Mouse (Mus musculus) kidney, embryonic 14.5 days (tissue): ENCODE data around the gene Ccdc105. TPM values are rescaled to one million over a fixed set of nuclear protein-coding genes. Genes with fewer than 3 reads are reported as not detected.

ENCODE experiments used
- ATAC-seq: fragments of 200-750 bp; cut with Nextera tagmentation; 2 replicates; pipeline ENCODE4 v1.8.0; 2017; ENCODE audit warnings: moderate number of reproducible peaks, mild to moderate bottlenecking, moderate TSS enrichment, moderate library complexity; ENCODE audit not compliant: low FRiP score, low TSS enrichment
- H3K27ac ChIP-seq: fragments of 300-500 bp; sonication (generic); 2 replicates; pipeline ENCODE4 v1.5.1; 2014; ENCODE audit warnings: low read depth, mild to moderate bottlenecking, low read length, moderate library complexity, mixed read lengths
- H3K27me3 ChIP-seq: fragments of 300-500 bp; sonication (generic); 2 replicates; pipeline ENCODE4 v1.6.1; 2014; ENCODE audit warnings: mild to moderate bottlenecking, low read length; ENCODE audit not compliant: control insufficient read depth, insufficient read depth
- H3K36me3 ChIP-seq: fragments of 300-500 bp; sonication (generic); 2 replicates; pipeline ENCODE4 v1.6.1; 2014; ENCODE audit warnings: low read length, mixed read lengths; ENCODE audit not compliant: control insufficient read depth, insufficient read depth
- H3K4me1 ChIP-seq: fragments of 300-500 bp; sonication (generic); 2 replicates; pipeline ENCODE4 v1.6.1; 2014; ENCODE audit warnings: low read length, mixed read lengths; ENCODE audit not compliant: control insufficient read depth, insufficient read depth
- H3K4me2 ChIP-seq: fragments of 300-500 bp; sonication (generic); replicated peaks from 2 replicates; pipeline ENCODE4 v1.6.1; 2014; ENCODE audit warnings: low read depth, mild to moderate bottlenecking, low read length
- H3K4me3 ChIP-seq: fragments of 300-500 bp; sonication (generic); 2 replicates; pipeline ENCODE4 v1.5.1; 2014; ENCODE audit warnings: mild to moderate bottlenecking, low read length
- H3K9ac ChIP-seq: fragments of 300-500 bp; sonication (generic); 2 replicates; pipeline ENCODE4 v1.6.1; 2014; ENCODE audit warnings: low read depth, mild to moderate bottlenecking, low read length, moderate library complexity
- H3K9me3 ChIP-seq: fragments of 300-500 bp; sonication (generic); 2 replicates; pipeline ENCODE4 v1.6.1; 2016; ENCODE audit warnings: low read length; ENCODE audit not compliant: control insufficient read depth
- WGBS: fragments of 180-500 bp; shearing (Covaris S2); extraction: QIAGEN DNeasy Blood & Tissue Kit; methylation state at CpG from one replicate; pipeline ENCODE4 v1.1.7; 2014; 5-methylcytosine and 5-hydroxymethylcytosine counted together
- polyA plus RNA-seq: library from polyadenylated mRNA; unstranded; fragments of >200 nt; fragmentation: Nextera tagmentation; extraction: Ambion mirVana; gene quantifications from 2 replicates; pipeline ENCODE4 v1.2.1, GENCODE M21; 2014

The Ccdc105 gene
- polyA plus RNA-seq, 1 experiment from 2014 or later: not detected

DNA sequence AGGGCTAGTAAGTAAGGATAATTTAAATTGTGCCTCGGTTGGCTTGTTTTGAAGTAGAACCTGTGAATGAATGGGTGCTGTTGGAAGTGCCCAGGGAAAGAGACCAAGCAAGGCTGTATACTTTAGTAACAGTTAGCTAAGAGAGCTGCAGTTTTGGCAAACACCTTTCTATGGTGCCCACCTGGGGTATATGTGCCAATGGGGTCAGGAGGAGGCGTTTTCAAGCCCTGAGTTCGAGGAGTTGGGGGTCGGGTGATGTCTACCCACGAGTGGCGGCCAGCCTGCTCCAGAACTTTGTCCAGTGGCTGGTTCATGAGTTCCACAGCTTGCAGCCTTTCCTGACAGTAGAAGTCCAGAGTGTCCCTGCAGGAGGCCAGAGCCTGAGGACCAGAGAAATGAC is 3.9 kb downstream of the Ccdc105 start:
- no peak for ATAC-seq
- Histone ChIP-seq H3K4me3 (no peak overlapping the region), H3K4me2 (no peak overlapping the region), H3K27ac (no peak overlapping the region), H3K36me3 (no peaks in the 10 kb centered on the region), H3K4me1 (peaks cover 6% of the 10 kb centered on the region; the same call in 1 of the 2 replicates), H3K27me3 (no peaks in the 10 kb centered on the region), H3K9ac (no peak overlapping the region), H3K9me3 (no peaks in the 10 kb centered on the region)
- 82% methylated on average over 6 of the region's 6 CpGs for WGBS

DNA sequence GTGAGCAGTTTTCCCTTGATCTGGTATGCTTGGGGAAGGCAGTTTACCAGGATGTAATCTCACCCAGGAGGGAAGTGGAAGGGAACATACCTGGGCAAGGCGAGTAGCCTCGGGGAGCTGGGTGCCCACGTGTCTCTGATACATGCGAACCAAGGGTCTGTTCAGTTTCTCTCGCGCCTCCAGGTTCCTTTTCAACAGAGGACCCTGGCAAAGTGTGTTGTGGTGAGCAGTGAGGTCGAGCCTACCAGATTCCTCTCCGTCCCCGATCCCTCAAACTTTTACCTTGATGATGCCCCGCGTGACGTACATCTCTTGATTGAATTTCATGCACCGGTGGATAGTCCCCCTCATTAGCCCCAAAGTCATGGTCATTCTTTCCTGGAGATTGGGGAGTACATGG is 4.7 kb downstream of the Ccdc105 start:
- no peak for ATAC-seq
- H3K4me3 ChIP-seq: no peak overlapping the region
- H3K4me2 ChIP-seq: no peak overlapping the region
- no peak overlapping the region for H3K9ac ChIP-seq
- H3K36me3 ChIP-seq: no peaks in the 10 kb centered on the region
- 78% methylated on average over 13 of the region's 13 CpGs for WGBS
- no peaks in the 10 kb centered on the region for H3K9me3 ChIP-seq
- H3K4me1 ChIP-seq: peaks cover 6% of the 10 kb centered on the region; the same call in 1 of the 2 replicates
- H3K27ac ChIP-seq: no peak overlapping the region
- no peaks in the 10 kb centered on the region for H3K27me3 ChIP-seq

DNA sequence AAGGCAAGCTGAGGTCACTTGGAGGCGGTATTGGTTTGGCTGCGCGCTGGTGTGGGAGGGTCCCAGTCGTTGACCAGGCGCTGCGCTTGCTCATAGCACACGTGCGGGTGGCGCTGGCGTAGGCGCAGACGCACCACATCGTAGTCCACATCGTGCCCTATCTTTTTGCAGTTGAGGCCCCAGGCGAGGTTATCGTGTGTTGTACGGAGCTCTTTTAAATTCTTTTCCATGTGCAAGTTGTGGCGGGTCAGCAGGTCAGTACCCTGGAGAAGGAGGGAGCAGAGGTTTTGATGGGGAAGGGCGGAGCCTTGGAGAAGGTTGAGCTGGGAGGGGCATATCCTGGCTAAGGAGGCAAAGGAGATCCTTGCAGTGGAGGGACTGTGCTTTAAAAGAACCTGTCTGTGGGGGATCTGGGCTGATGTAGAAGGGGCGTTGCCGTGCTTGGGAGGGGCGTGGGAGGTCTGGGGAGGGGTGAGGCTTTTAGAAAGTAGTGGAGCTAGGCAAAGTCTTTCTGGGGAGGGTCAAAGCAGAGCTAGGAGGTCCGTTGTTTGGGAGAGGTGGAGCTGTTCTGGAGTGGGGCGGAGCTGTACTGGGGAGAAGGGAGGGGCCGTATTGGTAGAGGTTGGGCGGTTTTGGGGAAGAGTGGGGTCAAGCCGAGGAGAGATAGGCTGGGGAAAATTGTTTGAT is 5.7 kb downstream of the Ccdc105 start:
- Histone ChIP-seq H3K9me3 (no peaks in the 10 kb centered on the region), H3K27me3 (no peaks in the 10 kb centered on the region), H3K27ac (no peak overlapping the region), H3K4me3 (peak overlapping the region; percentile 36), H3K4me2 (peak overlapping the region; percentile 52), H3K9ac (no peak overlapping the region), H3K36me3 (no peaks in the 10 kb centered on the region), H3K4me1 (peaks cover 6% of the 10 kb centered on the region; the same call in 1 of the 2 replicates)
- peak; percentile 78 for ATAC-seq
- 2% methylated on average over 27 of the region's 27 CpGs for WGBS

DNA sequence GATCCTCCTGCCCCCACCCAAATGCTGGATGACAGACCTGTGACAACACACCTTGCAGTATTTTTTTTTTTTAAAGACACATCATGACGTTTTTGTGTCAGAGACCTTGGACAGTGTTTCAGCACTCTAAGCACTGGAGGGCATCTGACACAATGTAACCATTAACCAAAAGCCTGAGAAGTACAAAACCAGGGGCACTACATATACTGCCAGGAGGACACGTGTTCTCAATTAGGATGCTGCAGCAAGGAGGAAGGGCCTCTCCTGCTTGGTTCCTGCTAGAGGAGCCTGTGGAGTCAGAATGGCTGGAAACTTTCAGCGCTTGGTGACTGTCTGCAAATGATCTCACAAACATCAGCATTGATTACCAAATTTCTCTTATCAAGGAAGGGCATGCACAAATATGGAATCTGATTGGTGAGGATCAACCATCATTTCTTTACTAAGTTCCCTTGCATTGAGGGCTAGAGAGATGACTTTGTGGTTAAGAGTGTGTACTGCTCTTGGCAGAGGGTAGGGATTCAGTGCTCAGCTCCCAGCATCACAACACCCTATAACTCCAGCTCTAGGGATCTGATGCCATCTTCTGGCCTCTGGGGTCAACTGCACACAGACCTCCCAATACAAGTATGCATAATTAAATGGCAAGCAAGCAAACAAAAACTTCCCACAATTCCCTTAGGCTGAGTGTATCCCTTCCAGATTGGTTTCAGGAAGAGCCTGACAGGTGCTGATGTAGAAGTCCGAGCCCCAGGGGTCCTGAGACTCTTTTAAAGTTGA is 7.2 kb downstream of the Ccdc105 start:
- Histone ChIP-seq H3K9me3 (no peaks in the 10 kb centered on the region), H3K4me2 (no peak overlapping the region), H3K4me1 (no peaks in the 10 kb centered on the region), H3K9ac (no peak overlapping the region), H3K27me3 (no peaks in the 10 kb centered on the region), H3K4me3 (no peak overlapping the region), H3K36me3 (no peaks in the 10 kb centered on the region), H3K27ac (no peak overlapping the region)
- no peak for ATAC-seq
- WGBS: 54% methylated on average over 4 of the region's 4 CpGs

GRCm38 (mm10) chr10:78743721-78744120 is 9.1 kb downstream of the Ccdc105 start:
- no peak for ATAC-seq
- no peaks in the 10 kb centered on the region for H3K36me3 ChIP-seq
- no peaks in the 10 kb centered on the region for H3K4me1 ChIP-seq
- no peak overlapping the region for H3K9ac ChIP-seq
- H3K27ac ChIP-seq: no peak overlapping the region
- H3K27me3 ChIP-seq: no peaks in the 10 kb centered on the region
- H3K9me3 ChIP-seq: no peaks in the 10 kb centered on the region
- no peak overlapping the region for H3K4me2 ChIP-seq
- H3K4me3 ChIP-seq: no peak overlapping the region

DNA sequence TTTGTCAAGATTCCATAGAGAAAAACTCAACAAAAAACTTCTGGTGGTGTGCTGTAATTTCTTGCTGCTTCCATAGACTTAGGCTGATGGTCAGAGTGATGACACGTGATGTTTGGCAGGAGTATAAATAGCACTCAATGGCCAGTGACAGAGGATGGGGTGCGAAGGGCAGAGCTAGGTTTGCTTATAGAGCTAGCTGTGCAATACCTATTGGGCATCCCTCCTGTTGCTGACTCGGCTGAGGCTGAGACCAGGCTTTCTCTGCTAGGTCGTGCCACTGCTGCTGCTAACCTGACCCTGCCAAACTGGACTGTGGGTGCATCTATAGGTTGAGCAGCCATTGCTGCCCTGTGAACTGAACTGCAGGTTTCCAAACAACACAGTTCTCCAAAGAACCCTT is 13.0 kb downstream of the Ccdc105 start:
- Histone ChIP-seq H3K36me3 (no peaks in the 10 kb centered on the region), H3K4me2 (no peak overlapping the region), H3K9me3 (no peaks in the 10 kb centered on the region), H3K9ac (no peak overlapping the region), H3K27me3 (no peaks in the 10 kb centered on the region; the same call in 1 of the 2 replicates), H3K4me3 (no peak overlapping the region), H3K27ac (no peak overlapping the region), H3K4me1 (no peaks in the 10 kb centered on the region)
- no peak for ATAC-seq
- 79% methylated on average over 4 of the region's 4 CpGs for WGBS

DNA sequence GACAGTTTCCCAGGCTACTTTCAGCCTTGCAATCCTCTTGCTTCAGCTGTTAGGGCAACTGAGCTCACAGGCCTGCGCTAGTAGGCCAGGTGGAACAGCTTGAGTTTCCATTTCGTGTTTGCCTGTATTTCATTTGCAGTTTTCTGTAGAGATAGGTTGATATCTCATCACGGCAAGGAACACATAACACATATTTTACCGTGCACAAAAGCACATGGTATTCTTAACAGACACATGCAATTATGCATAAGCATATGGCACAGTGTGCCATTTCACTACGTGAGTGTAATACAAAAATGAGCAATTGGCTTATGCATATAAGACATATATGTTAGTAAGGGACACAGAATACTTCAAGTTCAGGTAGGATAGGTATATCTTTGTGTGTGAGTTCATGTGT is 25.0 kb downstream of the Ccdc105 start:
- ATAC-seq: no peak
- WGBS: 87% methylated on average over 5 of the region's 5 CpGs
- no peaks in the 10 kb centered on the region for H3K27me3 ChIP-seq

GRCm38 (mm10) chr10:78727035-78727434 is 25.8 kb downstream of the Ccdc105 start:
- Histone ChIP-seq H3K9ac (no peak overlapping the region), H3K4me3 (no peak overlapping the region), H3K4me1 (no peaks in the 10 kb centered on the region), H3K27me3 (no peaks in the 10 kb centered on the region), H3K4me2 (no peak overlapping the region), H3K27ac (no peak overlapping the region), H3K9me3 (no peaks in the 10 kb centered on the region), H3K36me3 (no peaks in the 10 kb centered on the region)
- 71% methylated on average over 3 of the region's 3 CpGs for WGBS
- ATAC-seq: no peak

More for the DNA sequence above, 25.0 kb downstream of the Ccdc105 start:
- H3K36me3 ChIP-seq: no peaks in the 10 kb centered on the region
- no peak overlapping the region for H3K9ac ChIP-seq
- H3K4me2 ChIP-seq: no peak overlapping the region
- no peak overlapping the region for H3K4me3 ChIP-seq
- H3K4me1 ChIP-seq: no peaks in the 10 kb centered on the region
- no peaks in the 10 kb centered on the region for H3K9me3 ChIP-seq
- H3K27ac ChIP-seq: no peak overlapping the region

- WGBS: 15% methylated on average over 2 of the region's 2 CpGs
- no peak for ATAC-seq
- Histone ChIP-seq H3K4me1 (no peaks in the 10 kb centered on the region), H3K9ac (no peak overlapping the region), H3K9me3 (no peaks in the 10 kb centered on the region), H3K4me2 (no peak overlapping the region), H3K4me3 (no peak overlapping the region), H3K27ac (no peak overlapping the region), H3K36me3 (no peaks in the 10 kb centered on the region), H3K27me3 (no peaks in the 10 kb centered on the region)
Measured at GRCm38 (mm10) chr10:78723416-78723815, 29.4 kb downstream of the Ccdc105 start.
